Mouse (Mus musculus): ENCODE results near the gene Apbb1ip. TPM values are rescaled to one million over a fixed set of nuclear protein-coding genes. Genes with fewer than 3 reads are reported as not detected.
A peak's percentile ranks its signal among the peaks of the same experiment; 100 is the strongest.

Apbb1ip gene
- polyA plus RNA-seq (2012; rRNA removed) = 3.4 and 3.5 TPM in 2 replicates

DNA sequence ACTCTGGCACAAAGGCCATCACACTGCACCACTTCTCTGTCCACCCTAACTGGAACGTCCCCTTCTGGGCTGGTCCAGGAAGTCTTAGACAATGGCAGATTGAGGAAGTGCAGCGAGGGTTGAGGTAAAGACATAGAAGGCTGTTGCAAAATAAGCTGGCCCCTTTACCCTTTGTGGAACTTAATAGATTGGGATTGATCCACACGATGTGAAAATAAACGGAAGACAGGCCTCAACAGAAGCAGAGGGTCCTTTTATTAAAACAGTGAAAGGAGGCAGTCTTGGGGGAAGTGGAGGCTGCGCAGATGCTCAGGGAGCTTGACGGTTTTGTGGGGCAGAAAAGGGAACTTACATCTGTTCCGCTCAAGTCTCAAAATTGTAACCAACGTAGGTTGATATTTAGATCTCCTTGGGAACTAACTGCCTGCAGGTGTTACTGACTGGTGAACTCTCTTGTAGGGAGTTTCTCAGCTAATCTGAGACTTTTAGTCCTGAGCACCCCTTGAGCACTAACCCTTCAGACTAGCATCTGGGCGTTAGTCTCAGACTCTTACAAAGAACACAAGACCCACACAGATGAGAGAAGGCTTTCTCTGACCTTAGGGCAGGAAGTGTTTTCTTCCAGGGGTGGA is at the start of gene Apbb1ip:
Gene Apbb1ip (plus strand): TSS at position 546 of the 632 bp plus-strand sequence.
- Histone ChIP-seq H3K4me3 (ENCODE audit: insufficient read depth, low read length) (peak within 1 kb of the TSS; percentile 58), H3K4me1 (ENCODE audit: control insufficient read depth, insufficient read depth, low read length) (no peaks in the 10 kb centered on the region), H3K27ac (ENCODE audit: insufficient read depth, low read length) (peak within 1 kb of the TSS; percentile 49; the same call in 1 of the 2 replicates)
- TF ChIP-seq CTCF (IDR thresholded peaks at IDR 0.05; ENCODE audit: extremely low read depth, insufficient read depth, low read length) = no peak
- no peak for TF ChIP-seq POLR2A (IDR thresholded peaks at IDR 0.05; ENCODE audit: extremely low read depth, insufficient read depth, low read length)

GRCm38 (mm10) chr2:22727113-22727512 is 46.8 kb upstream of the Apbb1ip start:
- Histone ChIP-seq H3K27ac (ENCODE audit: insufficient read depth, low read length) (no peak overlapping the region), H3K4me1 (ENCODE audit: control insufficient read depth, insufficient read depth, low read length) (no peaks in the 10 kb centered on the region), H3K4me3 (ENCODE audit: insufficient read depth, low read length) (no peak overlapping the region)
- TF ChIP-seq CTCF (IDR thresholded peaks at IDR 0.05; ENCODE audit: extremely low read depth, insufficient read depth, low read length) (no peak), POLR2A (IDR thresholded peaks at IDR 0.05; ENCODE audit: extremely low read depth, insufficient read depth, low read length) (no peak)

- TF ChIP-seq POLR2A (IDR thresholded peaks at IDR 0.05; ENCODE audit: extremely low read depth, insufficient read depth, low read length) (no peak), CTCF (IDR thresholded peaks at IDR 0.05; ENCODE audit: extremely low read depth, insufficient read depth, low read length) (no peak)
- Histone ChIP-seq H3K27ac (ENCODE audit: insufficient read depth, low read length) (no peak overlapping the region), H3K4me1 (ENCODE audit: control insufficient read depth, insufficient read depth, low read length) (no peaks in the 10 kb centered on the region), H3K4me3 (ENCODE audit: insufficient read depth, low read length) (no peak overlapping the region)
Observed at GRCm38 (mm10) chr2:22736134-22736533, 37.8 kb upstream of the Apbb1ip start.

- Histone ChIP-seq H3K27ac (ENCODE audit: insufficient read depth, low read length) (no peak overlapping the region), H3K4me1 (ENCODE audit: control insufficient read depth, insufficient read depth, low read length) (no peaks in the 10 kb centered on the region), H3K4me3 (ENCODE audit: insufficient read depth, low read length) (no peak overlapping the region)
- TF ChIP-seq CTCF (IDR thresholded peaks at IDR 0.05; ENCODE audit: extremely low read depth, insufficient read depth, low read length) (no peak), POLR2A (IDR thresholded peaks at IDR 0.05; ENCODE audit: extremely low read depth, insufficient read depth, low read length) (no peak)
Observed at GRCm38 (mm10) chr2:22739369-22739768, 34.5 kb upstream of the Apbb1ip start.

DNA sequence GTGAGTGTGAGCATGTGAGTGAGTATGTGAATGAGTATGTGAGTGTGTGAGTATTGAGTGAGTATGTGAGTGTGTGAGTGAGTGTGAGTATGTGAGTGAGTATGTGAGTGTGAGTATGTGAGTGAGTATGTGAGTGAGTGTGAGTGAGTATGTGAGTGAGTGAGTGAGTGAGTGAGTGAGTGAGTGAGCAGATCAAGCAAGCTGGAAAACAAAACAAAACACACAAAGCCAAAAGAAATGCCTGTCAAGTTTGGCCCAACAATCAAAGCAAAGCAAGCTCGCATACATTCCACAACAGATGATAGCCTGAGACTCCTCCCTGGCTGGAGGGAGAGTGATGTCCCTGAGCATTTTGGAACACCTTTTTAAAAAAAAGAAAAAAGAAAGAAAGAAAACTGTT is 33.5 kb upstream of the Apbb1ip start:
- Histone ChIP-seq H3K27ac (ENCODE audit: insufficient read depth, low read length) (no peak overlapping the region), H3K4me1 (ENCODE audit: control insufficient read depth, insufficient read depth, low read length) (no peaks in the 10 kb centered on the region), H3K4me3 (ENCODE audit: insufficient read depth, low read length) (no peak overlapping the region)
- TF ChIP-seq CTCF (IDR thresholded peaks at IDR 0.05; ENCODE audit: extremely low read depth, insufficient read depth, low read length) (no peak), POLR2A (IDR thresholded peaks at IDR 0.05; ENCODE audit: extremely low read depth, insufficient read depth, low read length) (no peak)

DNA sequence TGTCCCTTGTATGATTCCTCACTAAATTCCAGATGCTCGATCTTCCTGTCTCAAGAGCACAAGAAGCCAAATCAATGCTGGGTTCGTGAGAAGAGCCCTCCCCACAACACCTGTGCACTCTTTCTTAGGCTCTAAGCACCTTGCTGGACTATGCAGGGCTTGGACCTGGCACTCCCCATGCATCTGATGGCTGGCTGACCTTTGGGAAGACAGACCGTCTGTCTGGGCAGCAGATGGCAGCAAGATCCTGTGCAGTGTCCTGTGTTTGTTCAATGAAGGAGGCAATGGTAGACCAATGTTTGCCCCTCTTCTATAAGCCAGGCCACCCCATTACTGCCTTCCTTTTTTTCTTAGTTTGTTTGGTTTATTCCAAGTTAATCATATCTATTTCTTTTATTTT is 32.7 kb upstream of the Apbb1ip start:
- no peak overlapping the region for H3K4me3 ChIP-seq (ENCODE audit: insufficient read depth, low read length)
- H3K27ac ChIP-seq (ENCODE audit: insufficient read depth, low read length) = no peak overlapping the region
- TF ChIP-seq POLR2A (IDR thresholded peaks at IDR 0.05; ENCODE audit: extremely low read depth, insufficient read depth, low read length) (no peak), CTCF (IDR thresholded peaks at IDR 0.05; ENCODE audit: extremely low read depth, insufficient read depth, low read length) (0 out of 2 replicates have a peak, but pooled peaks have one; percentile 20)
- H3K4me1 ChIP-seq (ENCODE audit: control insufficient read depth, insufficient read depth, low read length) = no peaks in the 10 kb centered on the region

GRCm38 (mm10) chr2:22744121-22744761 is 29.7 kb upstream of the Apbb1ip start:
- no peaks in the 10 kb centered on the region for H3K4me1 ChIP-seq (ENCODE audit: control insufficient read depth, insufficient read depth, low read length)
- no peak overlapping the region for H3K27ac ChIP-seq (ENCODE audit: insufficient read depth, low read length)
- no peak overlapping the region for H3K4me3 ChIP-seq (ENCODE audit: insufficient read depth, low read length)
- TF ChIP-seq POLR2A (IDR thresholded peaks at IDR 0.05; ENCODE audit: extremely low read depth, insufficient read depth, low read length) (no peak), CTCF (IDR thresholded peaks at IDR 0.05; ENCODE audit: extremely low read depth, insufficient read depth, low read length) (no peak)

DNA sequence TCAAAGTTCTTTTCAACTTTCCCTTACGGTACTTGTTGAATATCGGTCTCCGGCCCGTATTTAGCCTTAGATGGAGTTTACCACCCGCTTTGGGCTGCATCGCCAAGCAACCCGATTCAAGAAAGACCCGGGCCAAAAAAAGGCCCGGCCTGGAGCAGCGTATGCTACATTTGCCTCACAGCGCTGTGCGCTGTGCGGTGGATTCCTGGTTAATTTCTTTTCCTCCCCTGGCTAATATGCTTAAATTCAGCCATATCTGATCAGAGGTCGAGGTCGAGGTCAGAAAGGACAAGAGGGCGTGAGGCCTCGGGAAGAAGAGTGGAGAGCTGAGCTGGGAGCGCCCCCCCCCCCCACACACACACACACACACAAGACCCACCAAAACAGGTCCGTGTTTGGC is 29.0 kb upstream of the Apbb1ip start:
- Histone ChIP-seq H3K4me1 (ENCODE audit: control insufficient read depth, insufficient read depth, low read length) (no peaks in the 10 kb centered on the region), H3K27ac (ENCODE audit: insufficient read depth, low read length) (no peak overlapping the region), H3K4me3 (ENCODE audit: insufficient read depth, low read length) (no peak overlapping the region)
- no peak for TF ChIP-seq POLR2A (IDR thresholded peaks at IDR 0.05; ENCODE audit: extremely low read depth, insufficient read depth, low read length)

DNA sequence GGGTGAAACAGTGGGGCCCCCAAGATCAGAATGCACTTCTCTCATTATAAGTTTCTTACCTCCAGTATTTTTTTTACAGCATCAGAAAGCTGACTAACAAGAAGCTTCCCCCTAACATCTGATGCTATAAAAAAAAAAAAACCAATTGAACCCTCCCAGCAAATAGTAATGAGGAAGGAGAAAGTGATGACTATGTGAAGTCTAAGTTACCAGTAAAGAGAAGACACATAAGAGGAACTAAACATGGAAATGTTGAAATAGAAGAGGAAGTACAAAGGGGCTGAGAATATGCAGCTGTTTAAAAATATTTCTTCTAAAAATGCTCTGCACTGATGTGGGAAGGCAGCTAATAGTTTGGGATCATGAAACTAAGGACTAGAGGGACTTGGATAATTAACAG is 27.1 kb upstream of the Apbb1ip start:
- H3K4me3 ChIP-seq (ENCODE audit: insufficient read depth, low read length) = no peak overlapping the region
- no peaks in the 10 kb centered on the region for H3K4me1 ChIP-seq (ENCODE audit: control insufficient read depth, insufficient read depth, low read length)
- no peak overlapping the region for H3K27ac ChIP-seq (ENCODE audit: insufficient read depth, low read length)
- no peak for TF ChIP-seq POLR2A (IDR thresholded peaks at IDR 0.05; ENCODE audit: extremely low read depth, insufficient read depth, low read length)
- TF ChIP-seq CTCF (IDR thresholded peaks at IDR 0.05; ENCODE audit: extremely low read depth, insufficient read depth, low read length) = no peak

DNA sequence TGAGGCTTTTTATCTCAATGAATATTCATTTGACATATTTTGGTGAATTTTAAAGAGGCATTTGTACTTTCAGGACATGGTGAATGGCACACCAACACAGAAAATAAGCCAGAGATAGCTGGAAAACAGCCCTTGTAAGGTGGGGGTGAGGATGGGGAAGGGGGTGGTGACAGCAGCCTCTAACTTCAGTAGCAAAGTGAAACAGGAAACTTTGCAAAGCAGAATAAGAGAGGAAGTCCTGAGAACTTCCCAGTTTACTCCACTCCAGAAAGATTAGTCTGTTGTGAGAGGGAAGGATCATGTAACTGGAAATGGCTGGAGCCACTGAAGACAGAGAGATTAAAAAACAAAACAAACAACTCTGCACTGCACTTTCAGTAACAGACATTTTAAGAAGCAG is 26.0 kb upstream of the Apbb1ip start:
- no peak overlapping the region for H3K27ac ChIP-seq (ENCODE audit: insufficient read depth, low read length)
- TF ChIP-seq CTCF (IDR thresholded peaks at IDR 0.05; ENCODE audit: extremely low read depth, insufficient read depth, low read length) (no peak), POLR2A (IDR thresholded peaks at IDR 0.05; ENCODE audit: extremely low read depth, insufficient read depth, low read length) (no peak)
- no peaks in the 10 kb centered on the region for H3K4me1 ChIP-seq (ENCODE audit: control insufficient read depth, insufficient read depth, low read length)
- no peak overlapping the region for H3K4me3 ChIP-seq (ENCODE audit: insufficient read depth, low read length)
